Mouse (Mus musculus) ES-Bruce4 (cell line): ENCODE data around the gene Taar1.

Source experiments
- CTCF ChIP-seq: IDR thresholded peaks from one replicate; pipeline ENCODE4 v1.8.1; 2011; ENCODE audit warnings: low read depth, low read length
- EP300 ChIP-seq: IDR thresholded peaks from 2 replicates; pipeline ENCODE4 v1.6.1; 2011; ENCODE audit warnings: low read depth, low read length; ENCODE audit not compliant: insufficient read depth
- POLR2A ChIP-seq: IDR thresholded peaks from one replicate; pipeline ENCODE4 v1.8.1; 2011; ENCODE audit warnings: low read length; ENCODE audit not compliant: insufficient read depth

- TF ChIP-seq POLR2A (no peak), CTCF (no peak), EP300 (no peak)
These were observed at the start of gene Taar1 for GRCm38 (mm10) chr10:23920056-23920455.
